Mouse (Mus musculus) ES-Bruce4 (cell line): ENCODE measurements around the gene Anp32e. TPM values are rescaled to one million over a fixed set of nuclear protein-coding genes. Genes with fewer than 3 reads are reported as not detected.

ENCODE experiments used
- H3K27ac ChIP-seq: 2 replicates; pipeline ENCODE4 v1.5.1; 2012; ENCODE audit warnings: low read length, inconsistent platforms; ENCODE audit not compliant: insufficient read depth
- H3K27me3 ChIP-seq: 2 replicates; pipeline ENCODE4 v1.6.1; 2012; ENCODE audit warnings: mild to moderate bottlenecking, low read length, inconsistent platforms; ENCODE audit not compliant: control insufficient read depth, poor library complexity, insufficient read depth, severe bottlenecking
- H3K36me3 ChIP-seq: 2 replicates; pipeline ENCODE4 v1.6.1; 2012; ENCODE audit warnings: inconsistent platforms, mild to moderate bottlenecking, low read length, moderate library complexity; ENCODE audit not compliant: control insufficient read depth, poor library complexity, insufficient read depth, severe bottlenecking
- H3K4me1 ChIP-seq: one replicate; pipeline ENCODE4 v1.8.1; 2011; ENCODE audit warnings: low read length; ENCODE audit not compliant: control insufficient read depth, insufficient read depth
- H3K4me3 ChIP-seq: 2 replicates; pipeline ENCODE4 v1.5.1; 2011; ENCODE audit warnings: low read depth, mild to moderate bottlenecking, low read length
- H3K9ac ChIP-seq: 2 replicates; pipeline ENCODE4 v1.6.1; 2012; ENCODE audit warnings: low read depth, mild to moderate bottlenecking, inconsistent platforms; ENCODE audit not compliant: poor library complexity, severe bottlenecking
- H3K9me3 ChIP-seq: replicated peaks from 2 replicates; pipeline ENCODE4 v1.6.1; 2012; ENCODE audit warnings: mild to moderate bottlenecking, low read length, inconsistent platforms; ENCODE audit not compliant: control insufficient read depth, poor library complexity, insufficient read depth, severe bottlenecking
- CTCF ChIP-seq: IDR thresholded peaks from one replicate; pipeline ENCODE4 v1.8.1; 2011; ENCODE audit warnings: low read depth, low read length
- EP300 ChIP-seq: IDR thresholded peaks from 2 replicates; pipeline ENCODE4 v1.6.1; 2011; ENCODE audit warnings: low read depth, low read length; ENCODE audit not compliant: insufficient read depth
- POLR2A ChIP-seq: IDR thresholded peaks from one replicate; pipeline ENCODE4 v1.8.1; 2011; ENCODE audit warnings: low read length; ENCODE audit not compliant: insufficient read depth
- polyA plus RNA-seq: library from polyadenylated mRNA; stranded (reverse); fragments of >200 nt; gene quantifications from 2 replicates; pipeline ENCODE4 v1.2.4, GENCODE M21; 2011; ENCODE audit warnings: low read depth; ENCODE audit not compliant: missing spikeins, insufficient read depth, insufficient read length

Anp32e gene
- polyA plus RNA-seq, 1 experiment: 386 TPM

DNA sequence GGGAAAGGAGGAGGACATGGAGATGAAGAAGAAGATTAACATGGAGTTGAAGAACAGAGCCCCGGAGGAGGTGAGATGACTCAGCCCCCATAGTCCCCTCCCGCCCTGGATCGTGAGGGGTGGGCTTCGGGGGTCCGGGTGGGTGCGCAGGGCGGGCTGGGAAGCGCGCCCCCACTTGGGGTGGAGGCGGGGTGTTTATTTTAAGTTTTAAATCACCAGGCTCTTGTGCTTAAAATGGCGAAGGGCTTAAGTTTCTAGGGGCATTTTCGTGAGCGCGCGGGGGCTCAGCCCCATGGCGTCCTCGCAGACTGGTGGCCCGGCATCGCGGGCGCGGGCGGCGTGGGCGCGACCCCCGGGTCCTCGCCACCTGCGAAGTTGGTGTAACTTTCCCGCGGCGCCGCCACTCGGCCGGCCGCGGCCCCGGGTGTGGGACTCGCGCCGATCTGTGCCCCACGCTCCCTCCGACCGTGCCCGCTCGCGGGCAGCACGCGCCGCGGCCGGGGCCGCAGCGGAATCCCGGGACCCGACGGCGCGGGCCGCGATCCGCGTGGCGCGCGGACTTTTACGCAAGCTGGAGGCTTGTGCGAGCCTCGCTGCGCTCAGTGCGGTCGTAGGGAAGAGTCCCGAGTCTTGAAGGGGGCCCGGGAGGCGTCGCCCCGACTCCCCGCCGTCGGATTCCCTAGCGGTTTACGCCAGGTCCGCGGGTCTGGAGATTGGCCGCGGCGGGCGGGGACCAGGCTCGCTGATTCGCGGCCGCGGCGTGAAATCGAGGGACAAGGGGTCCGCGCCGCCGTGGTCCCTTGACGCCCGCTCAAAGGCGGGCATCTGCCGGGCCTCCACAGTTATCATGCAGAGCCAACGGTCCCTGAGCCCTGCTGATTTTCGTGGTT, 780 bp downstream of the Anp32e start:
- H3K4me3 ChIP-seq: peak overlapping the region; percentile 99
- H3K9me3 ChIP-seq: no peaks in the 10 kb centered on the region
- H3K4me1 ChIP-seq: no peaks in the 10 kb centered on the region
- H3K27ac ChIP-seq: 0 out of 2 replicates have a peak overlapping the region, but pooled peaks have one; percentile 59
- TF ChIP-seq EP300: no peak
- peak overlapping the region; percentile 99 for H3K9ac ChIP-seq
- peaks cover 16% of the 10 kb centered on the region for H3K36me3 ChIP-seq
- H3K27me3 ChIP-seq: no peaks in the 10 kb centered on the region

DNA sequence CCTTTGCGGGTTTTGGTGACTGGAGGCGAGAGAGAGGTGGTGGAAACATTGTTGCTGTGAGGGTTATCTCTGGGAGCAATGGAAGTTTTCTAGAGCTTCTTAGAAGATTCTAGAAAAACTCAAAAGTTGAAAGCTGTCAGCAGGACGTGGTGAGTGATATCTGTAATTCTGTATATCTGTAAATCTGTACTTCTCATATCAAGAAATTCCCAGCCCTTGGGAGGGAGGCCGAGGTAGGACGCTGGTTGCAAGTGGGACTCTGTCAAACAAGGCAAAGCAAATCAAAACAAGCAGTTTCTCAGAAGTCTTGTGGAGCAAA, 1.4 kb downstream of the Anp32e start:
- H3K27me3 ChIP-seq: no peaks in the 10 kb centered on the region
- H3K9me3 ChIP-seq: no peaks in the 10 kb centered on the region
- no peaks in the 10 kb centered on the region for H3K4me1 ChIP-seq
- H3K36me3 ChIP-seq: peaks cover 21% of the 10 kb centered on the region
- TF ChIP-seq CTCF (no peak), POLR2A (no peak)
- no peak overlapping the region for H3K27ac ChIP-seq
- H3K4me3 ChIP-seq: peak overlapping the region; percentile 99
- peak overlapping the region; percentile 99 for H3K9ac ChIP-seq

DNA sequence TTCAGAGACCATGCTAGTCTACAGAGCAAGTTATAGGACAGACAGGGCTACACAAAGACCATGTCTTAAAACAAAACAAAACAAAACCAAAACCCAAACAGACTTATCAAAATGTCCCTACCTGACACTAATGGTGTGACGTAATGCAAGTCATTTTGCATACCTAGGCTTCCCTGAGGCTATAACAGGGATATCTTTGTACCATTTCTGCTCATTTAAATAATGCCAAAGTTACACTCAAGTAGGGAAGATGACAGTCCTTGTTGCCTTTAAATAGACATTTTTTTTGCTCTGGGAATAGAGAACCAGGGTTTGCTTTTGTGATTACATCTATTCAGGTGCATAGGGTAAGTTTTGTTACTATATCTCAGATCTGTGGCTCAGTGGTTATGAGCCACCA, 2.4 kb downstream of the Anp32e start:
- no peak overlapping the region for H3K27ac ChIP-seq
- H3K4me3 ChIP-seq: no peak overlapping the region
- H3K36me3 ChIP-seq: peaks cover 24% of the 10 kb centered on the region
- H3K9ac ChIP-seq: no peak overlapping the region
- no peaks in the 10 kb centered on the region for H3K9me3 ChIP-seq
- H3K4me1 ChIP-seq: no peaks in the 10 kb centered on the region
- TF ChIP-seq EP300 (no peak), CTCF (no peak), POLR2A (no peak)
- no peaks in the 10 kb centered on the region for H3K27me3 ChIP-seq

DNA sequence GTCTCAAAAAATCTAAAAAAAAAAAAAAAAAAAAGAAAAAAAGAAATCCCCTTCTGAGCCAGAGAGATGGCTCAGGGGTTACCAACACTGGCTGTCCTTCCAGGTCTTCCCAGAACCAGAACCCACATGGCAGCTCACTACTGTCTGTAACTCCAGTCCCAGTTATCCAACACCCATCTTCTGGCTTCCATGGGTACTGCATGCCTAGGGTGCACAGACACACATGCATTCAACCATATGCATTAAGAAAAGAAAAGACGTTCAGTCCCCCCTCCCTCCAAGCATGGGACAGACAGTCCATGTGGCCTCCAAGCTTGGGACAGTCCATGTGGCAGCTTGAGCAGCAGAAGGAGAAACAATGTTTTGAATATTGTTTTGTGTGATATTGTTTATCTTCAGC, 3.1 kb downstream of the Anp32e start:
- Histone ChIP-seq H3K9ac (no peak overlapping the region), H3K27ac (no peak overlapping the region), H3K4me1 (no peaks in the 10 kb centered on the region), H3K27me3 (no peaks in the 10 kb centered on the region), H3K4me3 (no peak overlapping the region), H3K9me3 (no peaks in the 10 kb centered on the region), H3K36me3 (peaks cover 27% of the 10 kb centered on the region)
- TF ChIP-seq CTCF (no peak), EP300 (no peak), POLR2A (no peak)

DNA sequence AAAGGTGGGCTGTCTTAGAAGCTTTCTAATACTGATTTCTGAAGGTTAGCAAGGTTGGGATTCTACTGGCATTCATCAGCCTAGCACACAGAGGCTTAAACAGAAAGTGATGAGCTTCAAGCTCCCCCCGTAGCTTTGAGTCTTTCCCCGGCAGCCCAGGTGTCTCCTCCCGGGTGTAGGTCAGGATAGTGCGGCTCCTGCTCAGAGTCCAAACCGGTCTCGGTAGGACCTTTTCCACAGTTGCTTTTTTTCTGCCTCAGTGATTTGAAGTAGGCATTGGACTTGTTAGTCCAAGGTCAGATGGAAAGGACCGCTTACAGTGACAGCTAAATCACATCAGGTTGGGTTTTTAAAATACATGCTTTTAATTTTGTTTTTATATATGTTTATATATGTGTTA, 3.5 kb downstream of the Anp32e start:
- Histone ChIP-seq H3K9me3 (no peaks in the 10 kb centered on the region), H3K4me1 (no peaks in the 10 kb centered on the region), H3K9ac (no peak overlapping the region), H3K4me3 (no peak overlapping the region), H3K27me3 (no peaks in the 10 kb centered on the region), H3K27ac (no peak overlapping the region), H3K36me3 (peaks cover 31% of the 10 kb centered on the region)
- TF ChIP-seq POLR2A (no peak), EP300 (no peak), CTCF (no peak)

DNA sequence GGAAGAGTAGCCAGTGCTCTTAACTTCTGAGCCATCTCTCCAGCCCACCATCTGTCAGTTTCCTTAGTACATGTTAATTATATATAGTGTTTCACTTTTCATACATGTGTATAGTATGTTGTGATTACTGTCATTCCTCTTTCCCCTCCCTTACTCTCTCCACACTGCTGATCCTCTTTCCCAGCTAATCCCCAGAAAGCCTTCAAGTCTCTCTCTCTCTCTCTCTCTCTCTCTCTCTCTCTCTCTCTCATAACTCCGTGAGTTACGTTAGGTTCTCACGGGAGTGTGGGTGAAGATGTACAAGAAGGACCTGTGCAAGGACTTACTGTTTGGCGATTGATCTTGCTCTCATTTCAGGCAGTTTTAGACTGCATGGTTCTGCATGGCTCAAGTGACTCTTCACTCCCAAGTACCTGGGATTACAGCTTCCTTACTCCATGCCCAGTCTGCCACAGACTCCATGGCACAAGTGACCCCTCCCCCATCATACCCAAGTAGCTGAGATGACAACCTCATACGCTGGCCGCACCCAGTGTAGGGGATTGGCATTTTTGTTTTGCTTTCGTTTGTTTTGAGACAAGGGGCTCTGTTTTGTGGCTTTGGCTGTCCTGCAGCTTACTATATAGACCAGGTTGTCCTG, 4.2 kb downstream of the Anp32e start:
- Histone ChIP-seq H3K36me3 (peaks cover 37% of the 10 kb centered on the region), H3K9me3 (no peaks in the 10 kb centered on the region), H3K27ac (no peak overlapping the region), H3K4me1 (no peaks in the 10 kb centered on the region), H3K9ac (no peak overlapping the region), H3K27me3 (no peaks in the 10 kb centered on the region), H3K4me3 (no peak overlapping the region)
- TF ChIP-seq CTCF: no peak
